Mouse (Mus musculus) liver, embryonic 11.5 days (tissue): ENCODE results near the gene Il11. TPM values are rescaled to one million over a fixed set of nuclear protein-coding genes. Genes with fewer than 3 reads are reported as not detected.
"Not testable (repeated sequence)": the region's sequence is repeated elsewhere in the genome, so short reads cannot be mapped to it uniquely, and the experiment has no call there.

ENCODE experiments used
- ATAC-seq: fragments of 200-750 bp; cut with Nextera tagmentation; replicated peaks from 2 replicates; pipeline ENCODE4 v1.8.0; 2017; ENCODE audit warnings: moderate number of reproducible peaks, mild to moderate bottlenecking, moderate TSS enrichment, moderate library complexity; ENCODE audit not compliant: low FRiP score
- DNase-seq: peaks from one replicate; pipeline ENCODE4 v3.0.0-alpha.2; 2017; ENCODE audit warnings: low spot score
- H3K27ac ChIP-seq: fragments of 300-500 bp; sonication (generic); 2 replicates; pipeline ENCODE4 v1.5.1; 2014; ENCODE audit warnings: mild to moderate bottlenecking, low read depth, low read length, control low read depth
- H3K27me3 ChIP-seq: fragments of 300-500 bp; sonication (generic); replicated peaks from 2 replicates; pipeline ENCODE4 v1.6.1; 2014; ENCODE audit warnings: low read length, mixed read lengths; ENCODE audit not compliant: control insufficient read depth, insufficient read depth
- H3K36me3 ChIP-seq: fragments of 300-500 bp; sonication (generic); 2 replicates; pipeline ENCODE4 v1.6.1; 2014; ENCODE audit warnings: mild to moderate bottlenecking, low read length, moderate library complexity, mixed read lengths; ENCODE audit not compliant: control insufficient read depth, insufficient read depth
- H3K4me1 ChIP-seq: fragments of 300-500 bp; sonication (generic); replicated peaks from 2 replicates; pipeline ENCODE4 v1.6.1; 2014; ENCODE audit warnings: low read length, mixed read lengths; ENCODE audit not compliant: control insufficient read depth, insufficient read depth
- H3K4me2 ChIP-seq: fragments of 300-500 bp; sonication (generic); 2 replicates; pipeline ENCODE4 v1.6.1; 2014; ENCODE audit warnings: mild to moderate bottlenecking, control low read depth, moderate library complexity
- H3K4me3 ChIP-seq: fragments of 300-500 bp; sonication (generic); 2 replicates; pipeline ENCODE4 v1.5.1; 2014; ENCODE audit warnings: low read depth, low read length, control low read depth
- H3K9ac ChIP-seq: fragments of 300-500 bp; sonication (generic); 2 replicates; pipeline ENCODE4 v1.6.1; 2014; ENCODE audit warnings: low read depth, low read length, control low read depth
- H3K9me3 ChIP-seq: fragments of 300-500 bp; sonication (generic); 2 replicates; pipeline ENCODE4 v1.6.1; 2016; ENCODE audit warnings: low read length, inconsistent platforms, mixed read lengths; ENCODE audit not compliant: control insufficient read depth
- WGBS: fragments of 180-500 bp; shearing (Covaris S2); extraction: QIAGEN DNeasy Blood & Tissue Kit; methylation state at CpG from one replicate; pipeline ENCODE4 v1.1.7; 2014; 5-methylcytosine and 5-hydroxymethylcytosine counted together
- polyA plus RNA-seq: library from polyadenylated mRNA; unstranded; fragments of >200 nt; fragmentation: Nextera tagmentation; extraction: Ambion mirVana; gene quantifications from 2 replicates; pipeline ENCODE4 v1.2.1, GENCODE M21; 2014

Gene Il11
- polyA plus RNA-seq, 1 experiment from 2014 or later, result not detected

GRCm38 (mm10) chr7:4812303-4813104 is 29.8 kb upstream of the Il11 start, which contains the start of gene Ube2s:
Ube2s (minus strand) TSS chr7:4812590.
- Histone ChIP-seq H3K27me3 (no peaks in the 10 kb centered on the region), H3K9me3 (no peaks in the 10 kb centered on the region), H3K36me3 (peaks cover 22% of the 10 kb centered on the region), H3K9ac (peak within 1 kb of the TSS; percentile 99), H3K27ac (peak within 1 kb of the TSS; percentile 90), H3K4me3 (peak within 1 kb of the TSS; percentile 100), H3K4me2 (peak within 1 kb of the TSS; percentile 93), H3K4me1 (peaks cover 28% of the 10 kb centered on the region)
- DNase-seq (peak; percentile 99), ATAC-seq (peak; percentile 99)
- under 1% methylated on average over 62 of the region's 62 CpGs for WGBS

- H3K27me3 ChIP-seq, result no peaks in the 10 kb centered on the region
- peak overlapping the region; percentile 93 for H3K4me2 ChIP-seq
- H3K9ac ChIP-seq, result peak overlapping the region; percentile 99
- DNase-seq, result no peak
- peaks cover 28% of the 10 kb centered on the region for H3K4me1 ChIP-seq
- H3K9me3 ChIP-seq, result no peaks in the 10 kb centered on the region
- WGBS, result under 1% methylated on average over 26 of the region's 36 CpGs
- ATAC-seq, result no peak
- H3K36me3 ChIP-seq, result peaks cover 27% of the 10 kb centered on the region
- peak overlapping the region; percentile 90 for H3K27ac ChIP-seq
- peak overlapping the region; percentile 100 for H3K4me3 ChIP-seq
Observed at GRCm38 (mm10) chr7:4811842-4812302, 29.2 kb upstream of the Il11 start.

GRCm38 (mm10) chr7:4811131-4811530 is 28.5 kb upstream of the Il11 start:
- H3K9me3 ChIP-seq, ATAC-seq, H3K27me3 ChIP-seq, DNase-seq: not testable (repeated sequence)
- H3K4me3 ChIP-seq, result peak overlapping the region; percentile 100
- H3K4me1 ChIP-seq, result peaks cover 28% of the 10 kb centered on the region
- peak overlapping the region; percentile 99 for H3K9ac ChIP-seq
- H3K36me3 ChIP-seq, result peaks cover 33% of the 10 kb centered on the region
- peak overlapping the region; percentile 90; the same call in 1 of the 2 replicates for H3K27ac ChIP-seq
- H3K4me2 ChIP-seq, result peak overlapping the region; percentile 93
- 31% methylated on average over 10 of the region's 10 CpGs for WGBS

GRCm38 (mm10) chr7:4806716-4807115 is 24.1 kb upstream of the Il11 start:
- peak overlapping the region; percentile 74 for H3K27ac ChIP-seq
- peaks cover 39% of the 10 kb centered on the region for H3K36me3 ChIP-seq
- no peak for DNase-seq
- WGBS, result 69% methylated on average over 7 of the region's 7 CpGs
- peak; percentile 83 for ATAC-seq
- H3K4me2 ChIP-seq, result peak overlapping the region; percentile 5; the same call in 1 of the 2 replicates
- no peak overlapping the region for H3K4me3 ChIP-seq
- H3K27me3 ChIP-seq, result no peaks in the 10 kb centered on the region
- peaks cover 25% of the 10 kb centered on the region for H3K4me1 ChIP-seq
- no peak overlapping the region for H3K9ac ChIP-seq
- H3K9me3 ChIP-seq, result no peaks in the 10 kb centered on the region

- H3K36me3 ChIP-seq, result peaks cover 16% of the 10 kb centered on the region
- ATAC-seq, result no peak
- no peak overlapping the region for H3K4me2 ChIP-seq
Observed at GRCm38 (mm10) chr7:4802247-4802646, 19.6 kb upstream of the Il11 start.

GRCm38 (mm10) chr7:4795767-4796433 is 13.2 kb upstream of the Il11 start:
- DNase-seq, result no peak
- no peak overlapping the region for H3K9ac ChIP-seq
- no peak overlapping the region for H3K4me3 ChIP-seq
- peaks cover 11% of the 10 kb centered on the region for H3K4me1 ChIP-seq
- H3K4me2 ChIP-seq, result no peak overlapping the region
- WGBS, result 72% methylated on average over 7 of the region's 7 CpGs
- no peaks in the 10 kb centered on the region for H3K9me3 ChIP-seq
- no peak; the same call in 1 of the 2 replicates for ATAC-seq
- no peak overlapping the region for H3K27ac ChIP-seq
- H3K27me3 ChIP-seq, result no peaks in the 10 kb centered on the region
- peaks cover 31% of the 10 kb centered on the region for H3K36me3 ChIP-seq

More at GRCm38 (mm10) chr7:4802247-4802646, 19.6 kb upstream of the Il11 start:
- no peak for DNase-seq
- Histone ChIP-seq H3K4me3 (no peak overlapping the region), H3K9me3 (no peaks in the 10 kb centered on the region), H3K4me1 (no peaks in the 10 kb centered on the region), H3K27ac (no peak overlapping the region), H3K9ac (no peak overlapping the region), H3K27me3 (no peaks in the 10 kb centered on the region)

- Histone ChIP-seq H3K4me1 (peaks cover 13% of the 10 kb centered on the region), H3K27me3 (no peaks in the 10 kb centered on the region), H3K27ac (peak overlapping the region; percentile 96), H3K4me2 (peak overlapping the region; percentile 97), H3K9ac (peak overlapping the region; percentile 100), H3K4me3 (peak overlapping the region; percentile 93), H3K9me3 (no peaks in the 10 kb centered on the region), H3K36me3 (peaks cover 31% of the 10 kb centered on the region)
- DNase-seq (no peak), ATAC-seq (0 out of 2 replicates have a peak, but pooled peaks have one; percentile 13)
- 57% methylated on average over 3 of the region's 3 CpGs for WGBS
Observed at GRCm38 (mm10) chr7:4794631-4795168, 12.0 kb upstream of the Il11 start.

- no peaks in the 10 kb centered on the region for H3K9me3 ChIP-seq
- H3K27ac ChIP-seq, result peak overlapping the region; percentile 96
- peak overlapping the region; percentile 97 for H3K4me2 ChIP-seq
- peaks cover 31% of the 10 kb centered on the region for H3K36me3 ChIP-seq
- H3K9ac ChIP-seq, result peak overlapping the region; percentile 100
- ATAC-seq (no peak), DNase-seq (no peak)
- H3K4me3 ChIP-seq, result peak overlapping the region; percentile 93
- 21% methylated on average over 4 of the region's 4 CpGs for WGBS
- H3K4me1 ChIP-seq, result peaks cover 13% of the 10 kb centered on the region
- H3K27me3 ChIP-seq, result no peaks in the 10 kb centered on the region
Observed at GRCm38 (mm10) chr7:4793674-4794073, 11.0 kb upstream of the Il11 start.
